Mouse (Mus musculus) erythroblast, embryonic 14.5 days (primary cell): Measurements from ENCODE around the gene Arg2.

Experiments used
- GATA1 ChIP-seq: IDR thresholded peaks from 2 replicates; pipeline ENCODE4 v1.6.1; 2012; ENCODE audit warnings: low read length, inconsistent platforms, mixed read lengths
- TAL1 ChIP-seq: IDR thresholded peaks from 3 replicates; pipeline ENCODE4 v1.6.1; 2012; ENCODE audit warnings: low read length, inconsistent platforms, mixed read lengths

DNA sequence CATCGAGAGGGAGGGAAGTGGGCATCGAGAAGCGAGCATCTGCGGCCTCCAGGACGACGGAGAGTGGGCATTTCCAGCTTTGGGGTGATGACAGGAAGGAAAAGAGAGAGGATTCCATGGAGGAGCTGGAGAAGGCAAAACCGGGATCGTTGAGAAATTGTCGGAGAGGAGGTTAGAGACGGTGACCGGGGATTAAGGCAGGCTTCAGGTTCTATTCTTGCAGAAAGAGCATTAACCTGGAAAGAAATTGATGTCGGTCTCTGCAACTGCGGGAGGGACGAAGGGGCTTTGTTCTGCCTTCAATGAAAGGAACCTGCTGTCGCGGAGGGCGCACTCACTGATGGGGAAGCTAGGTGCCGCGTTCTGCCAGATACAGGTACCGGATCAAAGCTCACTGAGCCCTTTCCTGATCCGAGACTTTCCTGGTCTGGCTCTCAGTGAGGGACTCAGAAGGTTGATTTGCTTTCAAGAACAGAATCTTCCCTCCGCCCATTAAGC, 650 bp downstream of the Arg2 start:
- TF ChIP-seq GATA1 (no peak), TAL1 (no peak)
